Mouse (Mus musculus): ENCODE measurements around the gene Ptcd3.
A peak's percentile ranks its signal among the peaks of the same experiment; 100 is the strongest.
"Not testable (repeated sequence)": the region's sequence is repeated elsewhere in the genome, so short reads cannot be mapped to it uniquely, and the experiment has no call there.

The Ptcd3 gene

GRCm38 (mm10) chr6:71868809-71869208 is 39.7 kb downstream of the Ptcd3 start:
- DNase-seq: peak in 1 of 2 experiments; percentile 17

- no peak for DNase-seq
Observed at GRCm38 (mm10) chr6:71867751-71868150, 40.8 kb downstream of the Ptcd3 start.

- not testable (repeated sequence) for DNase-seq
Observed at GRCm38 (mm10) chr6:71846906-71847305, 61.6 kb downstream of the Ptcd3 start.

GRCm38 (mm10) chr6:71840597-71841290 is 67.8 kb downstream of the Ptcd3 start:
- no peak for DNase-seq

GRCm38 (mm10) chr6:71839815-71840214 is 68.7 kb downstream of the Ptcd3 start:
- DNase-seq: no peak

- DNase-seq: no peak
Observed at GRCm38 (mm10) chr6:71836811-71837210, 71.7 kb downstream of the Ptcd3 start.

- DNase-seq: peak; percentile 95 to 97
Observed at GRCm38 (mm10) chr6:71831581-71831960, 77.0 kb downstream of the Ptcd3 start.

GRCm38 (mm10) chr6:71830690-71831580 is 77.6 kb downstream of the Ptcd3 start, which contains the start of gene Immt:
TSS of gene Immt (plus strand) at chr6:71831331.
- DNase-seq: peak; percentile 97 to 99

Data from lung, postnatal 4 days (tissue).